Mouse (Mus musculus) stomach, postnatal 0 days (tissue): ENCODE measurements at regions not wholly inside any gene's neighbourhood (a gene's known extent, or its start where the extent isn't known, plus 50 kb on each side); places are given as distances from the start of the nearest gene placed in this dataset.
A peak's percentile ranks its signal among the peaks of the same experiment; 100 is the strongest.

Source experiments
- ATAC-seq: fragments of 200-750 bp; cut with Nextera tagmentation; 2 replicates; pipeline ENCODE4 v1.8.0; 2017; ENCODE audit not compliant: low FRiP score, low TSS enrichment
- DNase-seq: peaks from one replicate; pipeline ENCODE4 v3.0.0-alpha.2; 2016; ENCODE audit warnings: low spot score
- H3K27ac ChIP-seq: fragments of 300-500 bp; sonication (generic); replicated peaks from 2 replicates; pipeline ENCODE4 v1.5.1; 2014; ENCODE audit warnings: mild to moderate bottlenecking, control low read depth
- H3K27me3 ChIP-seq: fragments of 300-500 bp; sonication (generic); 2 replicates; pipeline ENCODE4 v1.6.1; 2014; ENCODE audit warnings: low read length; ENCODE audit not compliant: control insufficient read depth, insufficient read depth
- H3K36me3 ChIP-seq: fragments of 300-500 bp; sonication (generic); 2 replicates; pipeline ENCODE4 v1.6.1; 2014; ENCODE audit warnings: low read length, mixed read lengths; ENCODE audit not compliant: control insufficient read depth, insufficient read depth
- H3K4me1 ChIP-seq: fragments of 300-500 bp; sonication (generic); replicated peaks from 2 replicates; pipeline ENCODE4 v1.6.1; 2014; ENCODE audit warnings: antibody characterized with exemption; ENCODE audit not compliant: control insufficient read depth, insufficient read depth
- H3K4me2 ChIP-seq: fragments of 300-500 bp; sonication (generic); replicated peaks from 2 replicates; pipeline ENCODE4 v1.6.1; 2014; ENCODE audit warnings: low read depth, mild to moderate bottlenecking, control low read depth, moderate library complexity
- H3K4me3 ChIP-seq: fragments of 300-500 bp; sonication (generic); 2 replicates; pipeline ENCODE4 v1.5.1; 2014; ENCODE audit warnings: low read depth, low read length, control low read depth
- H3K9ac ChIP-seq: fragments of 300-500 bp; sonication (generic); 2 replicates; pipeline ENCODE4 v1.6.1; 2014; ENCODE audit warnings: mild to moderate bottlenecking, low read length, control low read depth, mixed read lengths
- H3K9me3 ChIP-seq: fragments of 300-500 bp; sonication (generic); 2 replicates; pipeline ENCODE4 v1.6.1; 2016; ENCODE audit warnings: low read length; ENCODE audit not compliant: control insufficient read depth
- CTCF ChIP-seq: IDR thresholded peaks from 2 replicates; pipeline ENCODE4 v1.5.1; 2016; ENCODE audit warnings: antibody characterized with exemption, low read depth, mild to moderate bottlenecking, moderate library complexity
- EP300 ChIP-seq: optimal IDR thresholded peaks from 2 replicates; pipeline ENCODE3; 2016; ENCODE audit warnings: antibody characterized with exemption
- WGBS: fragments of 180-500 bp; shearing (Covaris S2); extraction: QIAGEN DNeasy Blood & Tissue Kit; methylation state at CpG from one replicate; pipeline ENCODE4 v1.1.7; 2014; 5-methylcytosine and 5-hydroxymethylcytosine counted together

- no peaks in the 10 kb centered on the region for H3K36me3 ChIP-seq
- no peaks in the 10 kb centered on the region for H3K4me1 ChIP-seq
- H3K9ac ChIP-seq: no peak overlapping the region
- DNase-seq (no peak), ATAC-seq (no peak)
- H3K4me2 ChIP-seq: no peak overlapping the region
- H3K27me3 ChIP-seq: no peaks in the 10 kb centered on the region
- H3K4me3 ChIP-seq: no peak overlapping the region
- TF ChIP-seq EP300 (no peak), CTCF (no peak)
- no peak overlapping the region for H3K27ac ChIP-seq
- 74% methylated on average over 8 of the region's 8 CpGs for WGBS
- H3K9me3 ChIP-seq: no peaks in the 10 kb centered on the region
Observed at GRCm38 (mm10) chr9:23072741-23073140, 150.1 kb upstream of the Bmper start.

GRCm38 (mm10) chr9:23083562-23083961, 139.3 kb upstream of the Bmper start:
- TF ChIP-seq EP300: no peak
- TF ChIP-seq CTCF: no peak
- H3K9me3 ChIP-seq: no peaks in the 10 kb centered on the region
- H3K27me3 ChIP-seq: no peaks in the 10 kb centered on the region
- peak overlapping the region; percentile 17 for H3K4me3 ChIP-seq
- peak; percentile 83 for DNase-seq
- H3K4me2 ChIP-seq: peak overlapping the region; percentile 54
- ATAC-seq: peak; percentile 70; the same call in 1 of the 2 replicates
- peak overlapping the region; percentile 27; the same call in 1 of the 2 replicates for H3K9ac ChIP-seq
- no peaks in the 10 kb centered on the region for H3K36me3 ChIP-seq
- H3K4me1 ChIP-seq: peaks cover 3% of the 10 kb centered on the region; the same call in 1 of the 2 replicates
- H3K27ac ChIP-seq: no peak overlapping the region
- 6% methylated on average over 17 of the region's 17 CpGs for WGBS

- Histone ChIP-seq H3K4me2 (no peak overlapping the region), H3K4me1 (no peaks in the 10 kb centered on the region), H3K9me3 (no peaks in the 10 kb centered on the region), H3K4me3 (no peak overlapping the region), H3K27me3 (no peaks in the 10 kb centered on the region), H3K9ac (no peak overlapping the region), H3K27ac (no peak overlapping the region), H3K36me3 (no peaks in the 10 kb centered on the region)
- ATAC-seq: no peak
- TF ChIP-seq CTCF (no peak), EP300 (no peak)
- no peak for DNase-seq
- 69% methylated on average over 2 of the region's 2 CpGs for WGBS
Observed at GRCm38 (mm10) chr9:23089339-23089738, 133.5 kb upstream of the Bmper start.

- Histone ChIP-seq H3K9ac (no peak overlapping the region), H3K27ac (no peak overlapping the region), H3K9me3 (no peaks in the 10 kb centered on the region), H3K27me3 (no peaks in the 10 kb centered on the region), H3K4me3 (no peak overlapping the region), H3K4me2 (no peak overlapping the region), H3K4me1 (no peaks in the 10 kb centered on the region), H3K36me3 (no peaks in the 10 kb centered on the region)
- TF ChIP-seq EP300: no peak
- TF ChIP-seq CTCF: no peak
- ATAC-seq (no peak), DNase-seq (no peak)
- WGBS: 54% methylated on average over 11 of the region's 11 CpGs
Observed at GRCm38 (mm10) chr9:23097134-23097789, 125.6 kb upstream of the Bmper start.

- Histone ChIP-seq H3K9ac (no peak overlapping the region), H3K4me2 (no peak overlapping the region), H3K27ac (no peak overlapping the region), H3K36me3 (no peaks in the 10 kb centered on the region), H3K4me3 (no peak overlapping the region), H3K27me3 (no peaks in the 10 kb centered on the region), H3K9me3 (no peaks in the 10 kb centered on the region), H3K4me1 (no peaks in the 10 kb centered on the region)
- DNase-seq (no peak), ATAC-seq (no peak)
- no peak for TF ChIP-seq CTCF
- no peak for TF ChIP-seq EP300
Observed at GRCm38 (mm10) chr9:23101584-23101983, 121.3 kb upstream of the Bmper start.

- Histone ChIP-seq H3K27me3 (no peaks in the 10 kb centered on the region), H3K4me3 (no peak overlapping the region), H3K4me1 (no peaks in the 10 kb centered on the region), H3K36me3 (no peaks in the 10 kb centered on the region), H3K27ac (no peak overlapping the region), H3K9ac (no peak overlapping the region), H3K9me3 (no peaks in the 10 kb centered on the region), H3K4me2 (no peak overlapping the region)
- DNase-seq (no peak), ATAC-seq (no peak)
- TF ChIP-seq CTCF (no peak), EP300 (no peak)
- WGBS: 71% methylated on average over 9 of the region's 9 CpGs
Observed at GRCm38 (mm10) chr9:23101990-23102796, 120.7 kb upstream of the Bmper start.
